Mouse (Mus musculus): ENCODE data around the gene Reps1.
"Not testable (repeated sequence)": the region's sequence is repeated elsewhere in the genome, so short reads cannot be mapped to it uniquely, and the experiment has no call there.

The Reps1 gene

DNA sequence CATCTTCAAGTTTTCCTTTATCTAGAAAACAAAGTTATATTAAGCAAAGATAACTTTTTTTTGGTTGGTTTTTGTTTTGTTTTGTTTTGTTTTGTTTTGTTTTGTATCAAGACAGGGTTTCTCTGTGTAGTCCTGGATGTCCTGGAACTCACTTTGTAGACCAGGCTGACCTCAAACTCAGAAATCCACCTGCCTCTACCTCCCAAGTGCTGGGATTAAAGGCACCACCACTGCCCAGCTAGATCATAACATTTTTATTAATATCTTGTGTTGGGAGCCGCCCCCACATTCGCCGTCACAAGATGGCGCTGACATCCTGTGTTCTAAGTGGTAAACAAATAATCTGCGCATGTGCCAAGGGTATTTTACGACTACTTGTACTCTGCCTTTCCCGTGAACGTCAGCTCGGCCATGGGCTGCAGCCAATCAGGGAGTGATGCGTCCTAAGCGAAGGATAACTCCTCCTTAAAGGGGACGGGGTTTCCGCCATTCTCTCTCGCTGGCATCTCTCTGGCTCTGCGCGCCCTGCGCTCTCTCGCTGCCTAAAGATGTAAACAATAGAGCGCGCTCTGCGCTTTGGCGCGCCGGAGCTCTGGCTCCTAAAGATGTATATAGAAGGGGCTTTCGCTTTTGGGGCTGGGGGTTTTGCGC lies 83.3 kb downstream of the Reps1 start:
- in situ Hi-C loops (cut with MboI; ENCODE audit: low sequenced_read_pairs), result not testable (repeated sequence)

- in situ Hi-C loops (cut with MboI; ENCODE audit: low sequenced_read_pairs), result no loop called here
These were observed 84.0 kb downstream of the Reps1 start for GRCm38 (mm10) chr10:18139615-18140014.

DNA sequence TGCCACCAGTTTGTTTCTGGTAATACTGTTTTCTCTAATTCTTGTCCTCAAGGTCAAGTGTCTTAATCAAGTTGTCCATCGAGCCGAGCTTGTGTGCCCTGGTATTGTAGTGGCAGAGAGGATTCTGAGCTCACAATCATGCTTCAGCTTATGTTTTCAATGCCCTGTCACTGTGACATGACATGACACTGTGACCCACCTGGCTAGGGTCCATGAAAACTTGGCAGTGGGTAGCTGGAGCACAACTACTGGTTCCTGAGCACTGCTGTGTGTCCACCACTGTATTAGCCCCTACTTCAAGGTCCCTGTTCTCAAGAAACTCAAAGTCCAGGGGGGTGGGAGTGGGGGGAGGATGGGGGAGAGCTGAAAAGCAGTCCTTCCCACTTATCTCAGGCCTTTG lies 85.7 kb downstream of the Reps1 start:
- in situ Hi-C loops (cut with MboI; ENCODE audit: low sequenced_read_pairs), result no loop called here

GRCm38 (mm10) chr10:18142231-18142630 lies 86.6 kb downstream of the Reps1 start:
- in situ Hi-C loops (cut with MboI; ENCODE audit: low sequenced_read_pairs), result no loop called here

- in situ Hi-C loops (cut with MboI; ENCODE audit: low sequenced_read_pairs), result no loop called here
These were observed 91.6 kb downstream of the Reps1 start for GRCm38 (mm10) chr10:18147224-18147623.

DNA sequence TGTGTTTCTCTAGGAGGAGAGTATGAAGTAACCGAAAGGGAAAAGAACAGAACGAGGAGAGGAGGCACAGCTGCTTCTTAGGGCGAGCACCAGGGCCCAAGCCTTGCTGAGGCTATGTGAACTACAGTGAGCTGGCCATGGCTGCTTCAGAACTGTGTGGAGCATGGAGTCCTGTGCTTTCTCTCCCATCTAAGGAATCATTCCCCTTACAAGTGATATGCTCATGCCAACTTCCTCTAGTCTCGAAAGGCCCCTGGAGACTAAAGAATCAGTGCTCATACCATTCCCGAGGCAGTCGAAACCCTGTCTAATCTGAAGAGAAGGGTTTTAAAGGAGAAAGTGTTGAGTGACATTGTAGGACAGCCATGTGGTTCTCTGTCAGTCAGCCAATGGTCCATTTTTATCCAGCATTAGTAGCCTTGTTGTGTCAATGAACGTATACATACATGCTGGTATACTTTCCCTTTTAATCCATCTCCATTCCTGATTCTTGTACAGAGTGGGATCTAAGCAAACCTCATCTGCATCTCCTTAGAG lies 106.8 kb downstream of the Reps1 start:
- in situ Hi-C loops (cut with MboI; ENCODE audit: low sequenced_read_pairs), result no loop called here

All from CH12F3 (cell line).